13 mouse cellular contexts compared by ENCODE assay signal in genomic region chrX:48147741-48148186, GRCm38 (mm10). TPM values are rescaled to one million over a fixed set of nuclear protein-coding genes. Genes with fewer than 3 reads are reported as not detected.
A peak's percentile ranks its signal among the peaks of the same experiment; 100 is the strongest.
DNase-seq lines count a peak whose midpoint lies in the region; ATAC-seq and TF ChIP-seq lines count a peak whose summit lies in the region.
"Had no signal": no experiment of that assay in that cellular context is flagged by ENCODE, and none has a peak within 500 bp of the region (broad histone marks: within the 10 kb centered on the region; RNA-seq: fewer than 3 reads in every experiment).

No protein-coding gene starts in this region.

- peak overlapping the region; percentile 98 for H3K27ac ChIP-seq in CH12.LX (ENCODE audit: insufficient read depth, low read depth)
- H3K27ac ChIP-seq in liver, embryonic 13.5 days: 0 out of 2 replicates have a peak overlapping the region, but pooled peaks have one; percentile 10
- no peak overlapping the region for H3K27ac ChIP-seq in midbrain, embryonic 13.5 days
- H3K27ac ChIP-seq in forebrain, embryonic 14.5 days (ENCODE audit: low read depth, low read length): no peak overlapping the region
- H3K27ac ChIP-seq: hindbrain, embryonic 15.5 days; limb, embryonic 13.5 days had no signal

- TF ChIP-seq EP300 in CH12.LX (IDR thresholded peaks at IDR 0.05; ENCODE audit: low read length): no peak

- dilution Hi-C loops in CH12.LX (cut with MboI; ENCODE audit: extremely low pct_ligation_motif_present, extremely low pct_unique_long_range_greater_than_20kb, low sequenced_read_pairs): no loop called here

- H3K4me2 ChIP-seq in CH12.LX (ENCODE audit: insufficient read depth, low read depth, poor library complexity, severe bottlenecking): peak overlapping the region; percentile 84; the same call in 1 of the 2 replicates
- peak overlapping the region; percentile 30; the same call in 1 of the 2 replicates for H3K4me2 ChIP-seq in liver, embryonic 13.5 days
- H3K4me2 ChIP-seq in midbrain, embryonic 13.5 days (replicated peaks): no peak overlapping the region
- H3K4me2 ChIP-seq in forebrain, embryonic 14.5 days (ENCODE audit: low read length): no peak overlapping the region
- H3K4me2 ChIP-seq: hindbrain, embryonic 15.5 days; limb, embryonic 13.5 days had no signal

- ATAC-seq in liver, embryonic 13.5 days (ENCODE audit: low read depth): no peak
- no peak for ATAC-seq in midbrain, embryonic 13.5 days
- ATAC-seq in forebrain, embryonic 14.5 days: no peak

- peaks cover 16 to 20% of the 10 kb centered on the region in 2 experiments for H3K36me3 ChIP-seq in CH12.LX (replicated peaks in 1 of 2; ENCODE audit: control insufficient read depth in 1 of 2, insufficient read depth in 1 of 2, low read length in 1 of 2)
- no peaks in the 10 kb centered on the region for H3K36me3 ChIP-seq in liver, embryonic 13.5 days
- H3K36me3 ChIP-seq in midbrain, embryonic 13.5 days: no peaks in the 10 kb centered on the region
- no peaks in the 10 kb centered on the region for H3K36me3 ChIP-seq in forebrain, embryonic 14.5 days (ENCODE audit: control insufficient read depth, insufficient read depth, low read length)
- H3K36me3 ChIP-seq: hindbrain, embryonic 15.5 days; limb, embryonic 13.5 days had no signal

- H3K4me3 ChIP-seq in CH12.LX (replicated peaks in 1 of 3; ENCODE audit: low read depth in 2 of 3, low read length in 2 of 3, poor library complexity in 1 of 3): peak overlapping the region; percentile 66 to 81 (median 79)
- peak overlapping the region; percentile 26; the same call in 1 of the 2 replicates for H3K4me3 ChIP-seq in liver, embryonic 13.5 days (replicated peaks)
- no peak overlapping the region for H3K4me3 ChIP-seq in midbrain, embryonic 13.5 days (replicated peaks)
- H3K4me3 ChIP-seq in forebrain, embryonic 14.5 days (ENCODE audit: low read depth, low read length): no peak overlapping the region
- H3K4me3 ChIP-seq: hindbrain, embryonic 15.5 days; limb, embryonic 13.5 days had no signal

- peak overlapping the region; percentile 99 for H3K9ac ChIP-seq in CH12.LX (ENCODE audit: insufficient read depth, low read depth)
- H3K9ac ChIP-seq in liver, embryonic 13.5 days: peak overlapping the region; percentile 22; the same call in 1 of the 2 replicates
- H3K9ac ChIP-seq in midbrain, embryonic 13.5 days (replicated peaks): no peak overlapping the region
- no peak overlapping the region for H3K9ac ChIP-seq in forebrain, embryonic 14.5 days (ENCODE audit: low read length)
- H3K9ac ChIP-seq: hindbrain, embryonic 15.5 days; limb, embryonic 13.5 days had no signal

- no peaks in the 10 kb centered on the region for H3K9me3 ChIP-seq in CH12.LX (replicated peaks; ENCODE audit: low read length)
- no peaks in the 10 kb centered on the region for H3K9me3 ChIP-seq in liver, embryonic 13.5 days (replicated peaks)
- H3K9me3 ChIP-seq in midbrain, embryonic 13.5 days: no peaks in the 10 kb centered on the region
- no peaks in the 10 kb centered on the region for H3K9me3 ChIP-seq in forebrain, embryonic 14.5 days (replicated peaks; ENCODE audit: control insufficient read depth, low read length)
- H3K9me3 ChIP-seq: hindbrain, embryonic 15.5 days; limb, embryonic 13.5 days had no signal

- no peaks in the 10 kb centered on the region for H3K27me3 ChIP-seq in CH12.LX (replicated peaks)
- H3K27me3 ChIP-seq in liver, embryonic 13.5 days: no peaks in the 10 kb centered on the region
- H3K27me3 ChIP-seq in midbrain, embryonic 13.5 days: no peaks in the 10 kb centered on the region
- no peaks in the 10 kb centered on the region for H3K27me3 ChIP-seq in forebrain, embryonic 14.5 days (replicated peaks; ENCODE audit: control insufficient read depth, insufficient read depth, low read length)
- H3K27me3 ChIP-seq: hindbrain, embryonic 15.5 days; limb, embryonic 13.5 days had no signal

- peaks cover 52% of the 10 kb centered on the region for H3K79me2 ChIP-seq in CH12.LX (replicated peaks; ENCODE audit: control insufficient read depth, extremely low read depth, insufficient read depth, poor library complexity, severe bottlenecking)

- no peak for TF ChIP-seq RAD21 in CH12.LX (IDR thresholded peaks at IDR 0.05; ENCODE audit: low read depth, low read length)

- no peak for TF ChIP-seq CTCF in CH12.LX (conservative IDR thresholded peaks at IDR 0.05 in 1 of 2, IDR thresholded peaks at IDR 0.05 in 1 of 2; ENCODE audit: low read depth in 2 of 2, low read length in 2 of 2)

- peak; percentile 81 for TF ChIP-seq POLR2A in CH12.LX (IDR thresholded peaks at IDR 0.05; ENCODE audit: low read depth, low read length)

- DNase-seq in A20 (ENCODE audit: low read depth, low spot score) (peak; percentile 70), CH12.LX (ENCODE audit: extremely low read depth) (peak; percentile 74)
- DNase-seq in liver, embryonic 13.5 days: no peak
- DNase-seq in spleen, adult 18-20 months: peak; percentile 54 to 65
- DNase-seq in left cerebral cortex, adult 9 months (ENCODE audit: low spot score in 2 of 2): no peak
- DNase-seq in layer of hippocampus, adult 11-12 months (ENCODE audit: low spot score): no peak
- no peak for DNase-seq in forebrain, embryonic 14.5 days (ENCODE audit: low spot score)
- DNase-seq: adrenal gland, postnatal 14 days; cerebellum, adult 9-11 months; kidney, postnatal 4 days had no signal

- 42% methylated on average over 7 of the region's 7 CpGs for WGBS in liver, embryonic 13.5 days (ENCODE audit: insufficient replicate concordance)
- WGBS in midbrain, embryonic 13.5 days: 93% methylated on average over 6 of the region's 7 CpGs
- WGBS in forebrain, embryonic 14.5 days: 85% methylated on average over 7 of the region's 7 CpGs

- in situ Hi-C loops in CH12.LX (cut with MboI; ENCODE audit: low pct_ligation_motif_present, low pct_unique_long_range_greater_than_20kb, low sequenced_read_pairs): no loop called here

- H3K4me1 ChIP-seq in CH12.LX (ENCODE audit: control insufficient read depth in 1 of 2, insufficient read depth in 2 of 2): peaks cover 23 to 43% of the 10 kb centered on the region in 2 experiments
- peaks cover 23% of the 10 kb centered on the region for H3K4me1 ChIP-seq in liver, embryonic 13.5 days (replicated peaks)
- H3K4me1 ChIP-seq in midbrain, embryonic 13.5 days (replicated peaks): no peaks in the 10 kb centered on the region
- no peaks in the 10 kb centered on the region for H3K4me1 ChIP-seq in forebrain, embryonic 14.5 days (ENCODE audit: control insufficient read depth, insufficient read depth, low read length)
- H3K4me1 ChIP-seq: hindbrain, embryonic 15.5 days had no signal

TF ChIP-seq in CH12.LX, 34 proteins besides CTCF, POLR2A, EP300 and RAD21 (continues in another document):
- 0 out of 2 replicates have a peak, but pooled peaks have one; percentile 27 for TF ChIP-seq IRF4 (IDR thresholded peaks at IDR 0.05; ENCODE audit: low read depth, low read length)
- TF ChIP-seq HCFC1 (IDR thresholded peaks at IDR 0.05; ENCODE audit: low read depth, low read length): no peak
- no peak for TF ChIP-seq USF1 (IDR thresholded peaks at IDR 0.05; ENCODE audit: low read depth, low read length)
- no peak; the same call in 1 of the 2 replicates for TF ChIP-seq ETS1 (conservative IDR thresholded peaks at IDR 0.05; ENCODE audit: low read depth, low read length)
- TF ChIP-seq RCOR1 (conservative IDR thresholded peaks at IDR 0.05; ENCODE audit: low read depth, low read length): no peak
- TF ChIP-seq ZKSCAN1 (IDR thresholded peaks at IDR 0.05; ENCODE audit: borderline replicate concordance, low read depth, low read length): no peak
- TF ChIP-seq MXI1 (IDR thresholded peaks at IDR 0.05; ENCODE audit: low read depth, low read length): no peak
- TF ChIP-seq MAFK (IDR thresholded peaks at IDR 0.05; ENCODE audit: insufficient replicate concordance, low read length): no peak
- TF ChIP-seq NRF1 (IDR thresholded peaks at IDR 0.05; ENCODE audit: low read depth, low read length): no peak
- no peak for TF ChIP-seq MEF2A (IDR thresholded peaks at IDR 0.05; ENCODE audit: borderline replicate concordance, low read depth, low read length)
- no peak for TF ChIP-seq JUND (conservative IDR thresholded peaks at IDR 0.05; ENCODE audit: low read depth, low read length)
- no peak for TF ChIP-seq USF2 (conservative IDR thresholded peaks at IDR 0.05; ENCODE audit: low read depth, low read length)
- no peak for TF ChIP-seq ZC3H11A (IDR thresholded peaks at IDR 0.05; ENCODE audit: low read depth, low read length)
- 0 out of 2 replicates have a peak, but pooled peaks have one; percentile 29 for TF ChIP-seq TCF12 (IDR thresholded peaks at IDR 0.05; ENCODE audit: low read depth, low read length)
- no peak for TF ChIP-seq PAX5 (IDR thresholded peaks at IDR 0.05; ENCODE audit: low read length)
- TF ChIP-seq JUN (IDR thresholded peaks at IDR 0.05; ENCODE audit: insufficient read depth, low read depth, low read length): no peak
- TF ChIP-seq TBP (conservative IDR thresholded peaks at IDR 0.05; ENCODE audit: low read depth, low read length): peak; percentile 59; the same call in 1 of the 2 replicates
- peak; percentile 37; the same call in 1 of the 2 replicates for TF ChIP-seq NELFE (IDR thresholded peaks at IDR 0.05; ENCODE audit: low read depth, low read length)
- no peak for TF ChIP-seq POLR2AphosphoS2 (IDR thresholded peaks at IDR 0.05; ENCODE audit: low read depth, low read length)
- TF ChIP-seq E2F4 (IDR thresholded peaks at IDR 0.05; ENCODE audit: insufficient replicate concordance, low read depth, low read length): no peak
- no peak for TF ChIP-seq SMC3 (IDR thresholded peaks at IDR 0.05; ENCODE audit: low read depth, low read length)
- no peak for TF ChIP-seq GABPA (IDR thresholded peaks at IDR 0.05; ENCODE audit: insufficient replicate concordance, low read depth, low read length)
- TF ChIP-seq ELF1 (IDR thresholded peaks at IDR 0.05; ENCODE audit: low read depth, low read length): no peak

RNA-seq across cellular contexts. Expression of gene Sash3, which starts 1.5 kb away (rescaled TPM):
- total RNA-seq in CH12.LX (2012; rRNA removed) (88.9 and 96.3 TPM in 2 replicates), CH12.LX (2014; rRNA removed) (138 and 148 TPM in 2 replicates)
- 87.6 and 90.9 TPM in 2 replicates for polyA plus RNA-seq in CH12.LX (2012; ENCODE audit: insufficient read length, low read depth)
- polyA plus RNA-seq in liver, embryonic 13.5 days (2015; fragmentation: Nextera tagmentation; extraction: Ambion mirVana): 6.6 and 6.7 TPM in 2 replicates
- 0.85 and 0.93 TPM in 2 replicates for polyA plus RNA-seq in midbrain, embryonic 13.5 days (2015; fragmentation: Nextera tagmentation; extraction: Ambion mirVana)
- 1.2 and 1.3 TPM in 2 replicates for polyA plus RNA-seq in forebrain, embryonic 14.5 days (2014; fragmentation: Nextera tagmentation; extraction: Ambion mirVana)

RNA-seq across cellular contexts. Expression of gene Xpnpep2, which starts 39.2 kb away (rescaled TPM):
- total RNA-seq in CH12.LX (2012; rRNA removed): 0.04 and 0.08 TPM in 2 replicates
- total RNA-seq in CH12.LX (2014; rRNA removed): 0.05 and 0.09 TPM in 2 replicates
- polyA plus RNA-seq in CH12.LX (2012; ENCODE audit: insufficient read length, low read depth): 0.07 and 0.14 TPM in 2 replicates
- 0.10 TPM in 1 of 2 replicates, not detected in the other for polyA plus RNA-seq in liver, embryonic 13.5 days (2015; fragmentation: Nextera tagmentation; extraction: Ambion mirVana)
- 0.93 and 1.3 TPM in 2 replicates for polyA plus RNA-seq in midbrain, embryonic 13.5 days (2015; fragmentation: Nextera tagmentation; extraction: Ambion mirVana)
- polyA plus RNA-seq in forebrain, embryonic 14.5 days (2014; fragmentation: Nextera tagmentation; extraction: Ambion mirVana): 0.90 and 1.4 TPM in 2 replicates

Comparison
In these comparisons a context has a peak if more than half of its experiments do, and no peak if none do; other contexts are left out.
1. DNase-seq: peak in A20 (single experiment), CH12.LX (single experiment) and spleen, adult 18-20 months (2 of 2); none in liver, embryonic 13.5 days (single experiment), left cerebral cortex, adult 9 months (0 of 2), layer of hippocampus, adult 11-12 months (single experiment) and forebrain, embryonic 14.5 days (single experiment).
2. H3K27ac ChIP-seq: peak in CH12.LX (single experiment) and liver, embryonic 13.5 days (single experiment); none in midbrain, embryonic 13.5 days (single experiment) and forebrain, embryonic 14.5 days (single experiment).
3. H3K4me2 ChIP-seq: peak in CH12.LX (single experiment) and liver, embryonic 13.5 days (single experiment); none in midbrain, embryonic 13.5 days (single experiment) and forebrain, embryonic 14.5 days (single experiment).
4. H3K4me3 ChIP-seq: peak in CH12.LX (3 of 3) and liver, embryonic 13.5 days (single experiment); none in midbrain, embryonic 13.5 days (single experiment) and forebrain, embryonic 14.5 days (single experiment).
5. H3K9ac ChIP-seq: peak in CH12.LX (single experiment) and liver, embryonic 13.5 days (single experiment); none in midbrain, embryonic 13.5 days (single experiment) and forebrain, embryonic 14.5 days (single experiment).
6. RNA of gene Sash3, which starts 1.5 kb away (polyA plus RNA-seq): 87.6 to 90.9 TPM in CH12.LX; 6.6 to 6.7 TPM in liver, embryonic 13.5 days, 1.2 to 1.3 TPM in forebrain, embryonic 14.5 days and 0.85 to 0.93 TPM in midbrain, embryonic 13.5 days; every median in the first group is over 10 times any median in the second.